Mouse (Mus musculus) erythroblast, embryonic 14.5 days (primary cell): ENCODE data around the gene Arnt2.

ENCODE experiments used
- GATA1 ChIP-seq: IDR thresholded peaks from 2 replicates; pipeline ENCODE4 v1.6.1; 2012; ENCODE audit warnings: low read length, inconsistent platforms, mixed read lengths
- TAL1 ChIP-seq: IDR thresholded peaks from 3 replicates; pipeline ENCODE4 v1.6.1; 2012; ENCODE audit warnings: low read length, inconsistent platforms, mixed read lengths

DNA sequence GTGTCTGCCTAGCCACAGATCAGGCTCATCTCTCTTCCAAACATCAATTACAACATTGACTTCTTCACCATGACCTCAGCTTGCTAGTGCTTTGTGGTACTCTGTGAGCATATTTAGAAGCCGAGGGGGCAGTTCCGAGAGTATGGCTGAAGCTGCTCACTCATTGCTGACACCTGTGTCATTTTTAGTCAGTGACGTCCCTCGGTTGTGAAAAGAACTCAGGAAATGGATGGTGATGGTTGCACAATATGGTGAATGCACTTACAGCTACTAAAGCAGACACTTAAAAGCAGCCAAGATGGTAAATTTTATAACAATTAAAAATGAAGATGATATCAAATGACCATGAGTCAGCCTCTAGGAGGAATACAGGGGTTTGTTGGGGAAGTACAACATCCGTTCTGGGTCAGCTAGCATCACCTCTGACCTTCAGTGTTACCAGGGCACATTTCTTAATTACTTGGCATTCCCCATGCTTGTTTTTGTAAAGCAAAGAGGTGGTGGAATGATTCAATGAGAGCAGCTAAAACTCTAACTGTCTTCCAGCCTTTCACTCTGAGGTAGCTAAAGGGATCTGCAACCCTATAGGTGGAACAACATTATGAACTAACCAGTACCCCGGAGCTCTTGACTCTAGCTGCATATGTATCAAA lies 212.6 kb downstream of the Arnt2 start:
- TF ChIP-seq GATA1, result no peak
- TF ChIP-seq TAL1, result no peak
